Mouse (Mus musculus) megakaryocyte, embryonic 14.5 days (primary cell): Measurements from ENCODE around the gene Fcgr2b.

ENCODE experiments used
- FLI1 ChIP-seq: IDR thresholded peaks from 2 replicates; pipeline ENCODE4 v1.6.1; 2012; ENCODE audit warnings: low read length, inconsistent platforms, mixed read lengths
- GATA1 ChIP-seq: IDR thresholded peaks from 3 replicates; pipeline ENCODE4 v1.6.1; 2012; ENCODE audit warnings: mixed read lengths, low read length, inconsistent platforms, borderline replicate concordance

DNA sequence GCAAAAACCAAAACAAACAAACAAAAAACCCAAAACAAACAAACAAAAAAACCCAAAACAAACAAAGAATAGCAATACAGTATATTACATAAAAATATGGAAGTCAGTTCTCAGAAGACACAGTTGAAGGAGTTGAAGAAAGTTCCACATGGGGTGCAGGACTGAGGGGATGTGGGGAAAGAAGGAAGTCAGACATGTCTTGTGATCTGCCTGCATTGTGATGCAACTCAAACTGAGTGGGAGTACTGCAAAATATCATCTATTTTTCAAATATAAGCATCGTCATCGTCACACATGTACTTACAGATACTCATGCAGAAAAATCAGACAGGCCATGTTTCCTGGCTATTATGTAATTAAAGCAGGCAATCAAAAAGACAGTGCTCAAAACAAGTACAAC lies 23.2 kb downstream of the Fcgr2b start:
- TF ChIP-seq FLI1 (no peak), GATA1 (no peak)
